Mouse (Mus musculus): Measurements from ENCODE around the gene Col5a2. TPM values are rescaled to one million over a fixed set of nuclear protein-coding genes. Genes with fewer than 3 reads are reported as not detected.

The Col5a2 gene
- polyA plus RNA-seq, 1 experiment from 2014 or later: 40.5 TPM

DNA sequence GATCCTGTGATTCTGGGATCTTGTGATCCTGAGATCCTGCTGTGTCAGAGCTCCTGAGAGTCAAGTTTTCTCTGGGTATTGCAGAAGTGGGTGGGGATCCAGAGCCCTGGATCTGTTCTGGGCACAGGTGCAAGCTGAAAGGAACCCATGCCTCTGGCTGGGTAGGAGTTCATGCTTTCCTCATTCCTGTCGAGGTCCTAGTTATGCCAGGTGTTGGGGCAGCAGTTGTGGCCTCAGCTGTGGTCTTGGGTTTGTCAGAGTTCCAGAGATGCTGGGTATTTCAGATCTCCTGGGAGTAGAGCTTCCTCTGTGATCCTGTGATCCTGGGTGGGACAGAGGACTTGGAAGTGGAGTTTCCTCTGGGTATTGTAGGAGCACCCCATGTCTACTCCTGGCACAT is 137.7 kb downstream of the Col5a2 start:
- Histone ChIP-seq H3K9ac (replicated peaks; ENCODE audit: low read length) (no peak overlapping the region), H3K9me3 (ENCODE audit: low read length) (peaks cover 2% of the 10 kb centered on the region; the same call in 1 of the 2 replicates), H3K4me3 (ENCODE audit: low read length) (no peak overlapping the region), H3K27ac (ENCODE audit: low read length) (no peak overlapping the region), H3K36me3 (ENCODE audit: insufficient read depth, low read length) (peaks cover 4% of the 10 kb centered on the region; the same call in 1 of the 2 replicates), H3K4me1 (ENCODE audit: insufficient read depth, low read length) (no peaks in the 10 kb centered on the region), H3K27me3 (ENCODE audit: insufficient read depth, low read length) (no peaks in the 10 kb centered on the region), H3K4me2 (replicated peaks; ENCODE audit: low read depth, low read length) (no peak overlapping the region)
- ATAC-seq (ENCODE audit: low FRiP score, low TSS enrichment): no peak
- WGBS: 62% methylated on average over 1 of the region's 1 CpGs

DNA sequence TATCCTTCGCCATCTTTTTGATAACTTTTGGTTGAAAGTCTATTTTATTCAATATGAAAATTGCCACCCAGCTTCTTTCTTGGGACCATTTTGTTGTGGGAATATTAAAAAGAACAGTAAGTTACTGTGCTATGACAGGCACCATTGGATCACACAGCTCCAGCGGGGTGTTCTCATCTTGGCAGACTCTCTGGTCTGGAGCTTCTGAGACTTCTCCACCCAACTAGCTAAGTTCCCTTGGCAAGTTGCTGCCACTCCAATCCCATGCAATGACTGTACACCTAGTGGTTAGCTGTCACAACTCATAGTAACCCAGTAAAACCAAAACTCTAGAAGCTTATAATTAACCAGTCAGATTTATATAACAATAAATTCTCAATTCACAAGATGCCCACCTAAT is 139.8 kb downstream of the Col5a2 start:
- Histone ChIP-seq H3K27ac (ENCODE audit: low read length) (no peak overlapping the region), H3K4me3 (ENCODE audit: low read length) (no peak overlapping the region), H3K27me3 (ENCODE audit: insufficient read depth, low read length) (no peaks in the 10 kb centered on the region), H3K4me1 (ENCODE audit: insufficient read depth, low read length) (no peaks in the 10 kb centered on the region), H3K9ac (replicated peaks; ENCODE audit: low read length) (no peak overlapping the region), H3K9me3 (ENCODE audit: low read length) (no peaks in the 10 kb centered on the region), H3K36me3 (ENCODE audit: insufficient read depth, low read length) (peaks cover 4% of the 10 kb centered on the region; the same call in 1 of the 2 replicates), H3K4me2 (replicated peaks; ENCODE audit: low read depth, low read length) (no peak overlapping the region)
- WGBS: 93% methylated on average over 2 of the region's 2 CpGs
- ATAC-seq (ENCODE audit: low FRiP score, low TSS enrichment): no peak

DNA sequence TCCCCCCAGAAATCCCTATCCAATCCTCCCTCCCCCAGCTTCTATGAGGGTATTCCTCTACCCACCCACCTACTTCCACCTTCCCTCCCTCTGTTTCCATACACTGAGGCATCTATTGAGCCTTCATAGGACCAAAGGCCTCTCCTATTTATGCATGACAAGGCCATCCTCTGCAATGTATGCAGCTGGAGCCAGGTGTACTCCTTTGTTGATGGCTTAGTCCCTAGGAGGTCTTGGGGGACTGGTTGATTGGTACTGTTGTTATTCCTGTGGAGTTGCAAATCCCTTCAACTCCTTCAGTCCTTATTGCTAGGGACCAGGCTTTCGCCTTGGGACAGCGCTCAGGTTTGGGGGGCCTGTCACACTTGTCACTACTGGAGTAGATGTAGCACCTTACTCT is 143.4 kb downstream of the Col5a2 start:
- ATAC-seq (ENCODE audit: low FRiP score, low TSS enrichment): no peak
- no peaks in the 10 kb centered on the region for H3K4me1 ChIP-seq (ENCODE audit: insufficient read depth, low read length)
- no peaks in the 10 kb centered on the region for H3K27me3 ChIP-seq (ENCODE audit: insufficient read depth, low read length)
- WGBS: 80% methylated on average over 2 of the region's 2 CpGs
- H3K4me2 ChIP-seq (replicated peaks; ENCODE audit: low read depth, low read length): no peak overlapping the region
- H3K27ac ChIP-seq (ENCODE audit: low read length): no peak overlapping the region
- no peaks in the 10 kb centered on the region for H3K36me3 ChIP-seq (ENCODE audit: insufficient read depth, low read length)
- H3K9me3 ChIP-seq (ENCODE audit: low read length): no peaks in the 10 kb centered on the region
- no peak overlapping the region for H3K9ac ChIP-seq (replicated peaks; ENCODE audit: low read length)
- no peak overlapping the region for H3K4me3 ChIP-seq (ENCODE audit: low read length)

- no peak for ATAC-seq (ENCODE audit: low FRiP score, low TSS enrichment)
- Histone ChIP-seq H3K4me3 (ENCODE audit: low read length) (no peak overlapping the region), H3K9ac (replicated peaks; ENCODE audit: low read length) (no peak overlapping the region), H3K27me3 (ENCODE audit: insufficient read depth, low read length) (no peaks in the 10 kb centered on the region), H3K27ac (ENCODE audit: low read length) (no peak overlapping the region), H3K4me1 (ENCODE audit: insufficient read depth, low read length) (no peaks in the 10 kb centered on the region), H3K9me3 (ENCODE audit: low read length) (no peaks in the 10 kb centered on the region), H3K36me3 (ENCODE audit: insufficient read depth, low read length) (no peaks in the 10 kb centered on the region), H3K4me2 (replicated peaks; ENCODE audit: low read depth, low read length) (no peak overlapping the region)
- WGBS: 69% methylated on average over 2 of the region's 2 CpGs
These were observed 143.9 kb downstream of the Col5a2 start for GRCm38 (mm10) chr1:45359147-45359546.

GRCm38 (mm10) chr1:45358020-45358419 is 145.1 kb downstream of the Col5a2 start:
- H3K4me1 ChIP-seq (ENCODE audit: insufficient read depth, low read length): no peaks in the 10 kb centered on the region

DNA sequence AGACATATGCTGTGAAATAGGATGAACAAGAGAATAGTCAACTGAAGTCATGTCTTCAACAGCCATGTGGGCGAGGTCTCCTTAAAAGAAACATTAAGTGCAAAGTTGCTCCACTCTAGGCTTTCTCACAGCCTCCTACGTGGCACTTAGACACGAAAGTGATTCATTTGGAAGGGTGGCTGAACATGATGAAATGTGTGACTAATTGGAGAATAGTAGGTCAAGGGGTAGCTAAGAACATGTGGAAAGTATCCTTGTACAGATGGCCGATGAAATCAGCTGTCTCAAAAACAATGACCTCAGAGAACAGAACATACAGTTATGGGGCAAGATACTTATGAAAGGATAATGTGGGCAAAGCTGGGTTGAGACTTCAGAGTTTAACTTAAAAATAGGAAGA is 147.1 kb downstream of the Col5a2 start:
- Histone ChIP-seq H3K4me1 (ENCODE audit: insufficient read depth, low read length) (no peaks in the 10 kb centered on the region), H3K4me2 (replicated peaks; ENCODE audit: low read depth, low read length) (no peak overlapping the region), H3K27ac (ENCODE audit: low read length) (0 out of 2 replicates have a peak overlapping the region, but pooled peaks have one; percentile 14), H3K4me3 (ENCODE audit: low read length) (no peak overlapping the region), H3K9ac (replicated peaks; ENCODE audit: low read length) (no peak overlapping the region), H3K36me3 (ENCODE audit: insufficient read depth, low read length) (no peaks in the 10 kb centered on the region), H3K9me3 (ENCODE audit: low read length) (no peaks in the 10 kb centered on the region), H3K27me3 (ENCODE audit: insufficient read depth, low read length) (no peaks in the 10 kb centered on the region)
- WGBS: 64% methylated on average over 4 of the region's 4 CpGs
- ATAC-seq (ENCODE audit: low FRiP score, low TSS enrichment): no peak

More at GRCm38 (mm10) chr1:45358020-45358419, 145.1 kb downstream of the Col5a2 start:
- H3K4me2 ChIP-seq (replicated peaks; ENCODE audit: low read depth, low read length): no peak overlapping the region
- H3K36me3 ChIP-seq (ENCODE audit: insufficient read depth, low read length): no peaks in the 10 kb centered on the region
- H3K27ac ChIP-seq (ENCODE audit: low read length): no peak overlapping the region
- no peaks in the 10 kb centered on the region for H3K9me3 ChIP-seq (ENCODE audit: low read length)
- H3K9ac ChIP-seq (replicated peaks; ENCODE audit: low read length): no peak overlapping the region
- WGBS: 71% methylated on average over 1 of the region's 1 CpGs
- no peak for ATAC-seq (ENCODE audit: low FRiP score, low TSS enrichment)
- H3K27me3 ChIP-seq (ENCODE audit: insufficient read depth, low read length): no peaks in the 10 kb centered on the region
- no peak overlapping the region for H3K4me3 ChIP-seq (ENCODE audit: low read length)

GRCm38 (mm10) chr1:45329149-45329548 is 173.9 kb downstream of the Col5a2 start:
- Histone ChIP-seq H3K4me2 (replicated peaks; ENCODE audit: low read depth, low read length) (no peak overlapping the region), H3K9me3 (ENCODE audit: low read length) (no peaks in the 10 kb centered on the region), H3K27ac (ENCODE audit: low read length) (no peak overlapping the region), H3K27me3 (ENCODE audit: insufficient read depth, low read length) (no peaks in the 10 kb centered on the region), H3K4me1 (ENCODE audit: insufficient read depth, low read length) (no peaks in the 10 kb centered on the region), H3K4me3 (ENCODE audit: low read length) (no peak overlapping the region), H3K9ac (replicated peaks; ENCODE audit: low read length) (no peak overlapping the region), H3K36me3 (ENCODE audit: insufficient read depth, low read length) (0 out of 2 replicates have a peak, but pooled peaks cover 4% of the 10 kb centered on the region)
- no peak for ATAC-seq (ENCODE audit: low FRiP score, low TSS enrichment)
- 95% methylated on average over 1 of the region's 1 CpGs for WGBS

Other genes starting within 250 kb of the Col5a2 start
- 1,118 and 1,232 TPM in 2 replicates for gene Col3a1, start 191.7 kb downstream of the Col5a2 start, polyA plus RNA-seq (2015; fragmentation: Nextera tagmentation; extraction: Ambion mirVana)

Data from kidney, embryonic 16.5 days (tissue).